Mouse (Mus musculus) yolk sac, embryonic 10.5 days (tissue): Measurements from ENCODE around the gene Hsd17b13.
"Not testable (repeated sequence)": the region's sequence is repeated elsewhere in the genome, so short reads cannot be mapped to it uniquely, and the experiment has no call there.

Experiments used
- DNase-seq: peaks from one replicate; pipeline ENCODE4 v3.0.0-alpha.2; 2017; ENCODE audit warnings: low spot score

Hsd17b13 gene

GRCm38 (mm10) chr5:103980705-103981560 lies 3.7 kb upstream of the Hsd17b13 start:
- no peak for DNase-seq

DNA sequence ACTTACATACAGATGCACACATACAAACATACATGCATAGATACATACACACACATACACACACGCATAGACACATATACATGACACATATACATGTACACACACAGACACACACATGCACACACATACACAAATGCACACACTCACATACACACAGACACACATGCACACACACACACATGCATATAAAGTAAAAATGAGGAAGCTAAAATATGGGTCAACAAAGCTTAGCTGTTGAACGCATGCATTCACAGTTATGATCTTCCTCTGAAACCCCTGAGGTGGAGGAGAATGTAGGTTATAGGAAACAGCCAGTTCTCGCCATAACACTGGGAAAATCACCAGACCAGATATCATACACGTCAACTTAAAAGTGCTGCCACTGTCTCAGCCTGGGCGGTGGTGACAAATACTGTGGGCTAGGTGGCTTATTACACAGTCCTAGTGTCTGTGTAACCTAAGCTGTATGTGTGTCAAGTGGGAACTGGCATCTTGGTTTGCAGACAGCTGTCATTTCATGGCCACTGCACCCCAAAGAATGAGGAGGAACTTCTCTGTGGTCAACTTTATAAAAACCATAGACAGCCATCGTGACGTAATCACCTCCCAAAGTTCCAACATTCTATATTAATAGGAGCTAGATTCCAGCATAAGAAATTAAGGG lies 829 bp upstream of the Hsd17b13 start:
- no peak for DNase-seq

- DNase-seq, result no peak
Observed at GRCm38 (mm10) chr5:103975736-103976135, 1.5 kb downstream of the Hsd17b13 start.

GRCm38 (mm10) chr5:103972801-103973200 lies 4.4 kb downstream of the Hsd17b13 start:
- DNase-seq, result no peak

DNA sequence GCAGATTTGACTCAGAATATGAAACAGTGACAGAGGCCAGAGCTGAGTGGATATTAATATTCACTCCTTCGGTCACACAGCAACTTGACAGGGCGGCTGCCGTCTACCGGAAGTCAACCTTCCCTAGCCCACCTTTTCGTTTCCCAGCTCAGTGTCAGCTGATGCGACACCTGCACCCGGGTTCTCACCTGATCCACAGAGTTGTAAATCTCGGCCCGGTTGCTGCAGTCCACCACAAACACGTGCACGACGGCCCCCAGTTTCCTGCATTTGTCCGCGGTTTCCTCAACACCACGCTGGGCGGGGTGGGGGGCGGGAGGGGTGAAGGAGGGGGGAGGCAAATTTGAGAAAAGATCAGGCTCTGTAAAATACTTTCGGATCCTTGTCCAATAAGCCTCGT lies 4.8 kb downstream of the Hsd17b13 start:
- no peak for DNase-seq

GRCm38 (mm10) chr5:103971051-103971450 lies 6.2 kb downstream of the Hsd17b13 start:
- DNase-seq, result no peak

- DNase-seq, result no peak
Observed at GRCm38 (mm10) chr5:103962935-103963429, 14.2 kb downstream of the Hsd17b13 start.

- DNase-seq, result no peak
Observed at GRCm38 (mm10) chr5:103954638-103955037, 22.6 kb downstream of the Hsd17b13 start.

- no peak for DNase-seq
Observed at GRCm38 (mm10) chr5:103953135-103954083, 23.8 kb downstream of the Hsd17b13 start.

DNA sequence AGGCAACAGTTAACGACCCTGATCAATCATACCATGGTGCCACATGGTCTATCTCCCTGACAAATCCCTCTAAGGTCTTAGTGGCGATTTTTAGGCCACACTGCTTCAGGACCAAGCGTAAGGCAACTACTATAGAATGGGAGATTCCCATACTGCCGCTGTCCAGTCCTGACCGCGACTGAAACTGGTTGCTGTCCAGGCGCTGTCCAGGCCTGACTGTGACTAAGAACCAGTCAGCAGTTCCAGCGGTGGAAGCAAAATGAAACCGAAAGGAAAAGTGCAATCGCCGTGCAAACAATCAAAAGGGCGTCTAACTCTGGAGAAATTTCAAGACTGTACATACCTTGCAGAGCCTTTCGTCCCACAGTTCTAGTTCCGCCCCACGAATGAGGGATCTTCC lies 27.1 kb downstream of the Hsd17b13 start:
- not testable (repeated sequence) for DNase-seq

- no peak for DNase-seq
Observed at GRCm38 (mm10) chr5:103943183-103943582, 34.0 kb downstream of the Hsd17b13 start.

- DNase-seq, result no peak
Observed at GRCm38 (mm10) chr5:103939856-103940255, 37.4 kb downstream of the Hsd17b13 start.

GRCm38 (mm10) chr5:103939350-103939652 lies 37.9 kb downstream of the Hsd17b13 start:
- DNase-seq, result no peak

- DNase-seq, result no peak
Observed at GRCm38 (mm10) chr5:103938547-103939349, 38.5 kb downstream of the Hsd17b13 start.

DNA sequence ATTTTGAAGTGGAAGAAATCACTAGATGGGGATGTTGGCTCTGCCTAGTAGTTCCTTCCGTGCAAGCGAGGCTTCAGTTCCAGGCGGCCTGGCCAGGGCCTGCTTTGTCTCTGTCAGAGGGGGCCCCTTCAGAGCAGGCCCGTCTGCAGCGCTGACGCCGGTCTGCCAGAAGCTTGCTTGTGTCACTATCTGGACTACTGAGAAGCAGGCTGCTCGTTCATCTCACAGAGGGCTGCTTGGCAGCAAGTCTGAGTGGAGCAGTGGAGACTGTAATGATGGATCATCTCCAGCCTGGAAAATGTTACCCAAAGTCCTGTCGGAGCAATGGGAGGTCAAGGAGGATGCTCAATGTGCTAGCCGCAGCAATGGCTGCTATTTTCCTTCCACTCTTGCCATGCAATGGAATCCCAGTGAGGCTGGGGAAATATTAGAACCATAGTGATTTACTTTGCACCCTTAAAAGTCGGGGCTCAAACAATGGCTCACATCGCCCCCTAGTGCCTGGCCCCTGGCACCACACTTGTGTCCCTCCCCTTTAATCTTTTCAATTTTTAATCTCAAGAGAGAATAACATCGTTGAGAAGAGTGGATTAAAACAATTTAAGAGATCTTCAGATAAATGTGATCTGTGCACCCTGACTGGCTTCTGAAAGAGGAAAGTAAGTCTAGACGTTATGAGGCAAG lies 40.2 kb downstream of the Hsd17b13 start:
- DNase-seq, result no peak

GRCm38 (mm10) chr5:103931924-103932323 lies 45.3 kb downstream of the Hsd17b13 start:
- DNase-seq, result not testable (repeated sequence)

GRCm38 (mm10) chr5:103930511-103930910 lies 46.7 kb downstream of the Hsd17b13 start:
- DNase-seq, result no peak

DNA sequence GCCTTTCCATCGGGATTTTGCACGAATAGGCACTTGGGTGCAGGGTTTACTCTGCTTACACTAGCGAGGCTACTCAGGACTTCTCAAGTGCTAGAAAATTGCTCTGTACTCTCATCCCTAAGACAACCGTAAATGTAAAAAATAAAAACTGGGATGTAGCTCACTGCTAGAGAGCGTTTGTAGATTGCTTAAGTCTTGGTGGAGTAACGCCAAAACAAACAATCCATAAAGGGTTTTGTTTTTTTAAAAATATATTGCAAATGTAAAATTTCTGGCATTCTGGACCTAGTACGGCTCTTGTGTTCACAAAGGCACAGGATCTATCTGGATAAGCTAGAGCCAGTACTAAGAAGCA lies 49.0 kb downstream of the Hsd17b13 start:
- DNase-seq, result no peak

- peak; percentile 65 for DNase-seq
Observed at GRCm38 (mm10) chr5:103927429-103928195, 49.6 kb downstream of the Hsd17b13 start.

DNA sequence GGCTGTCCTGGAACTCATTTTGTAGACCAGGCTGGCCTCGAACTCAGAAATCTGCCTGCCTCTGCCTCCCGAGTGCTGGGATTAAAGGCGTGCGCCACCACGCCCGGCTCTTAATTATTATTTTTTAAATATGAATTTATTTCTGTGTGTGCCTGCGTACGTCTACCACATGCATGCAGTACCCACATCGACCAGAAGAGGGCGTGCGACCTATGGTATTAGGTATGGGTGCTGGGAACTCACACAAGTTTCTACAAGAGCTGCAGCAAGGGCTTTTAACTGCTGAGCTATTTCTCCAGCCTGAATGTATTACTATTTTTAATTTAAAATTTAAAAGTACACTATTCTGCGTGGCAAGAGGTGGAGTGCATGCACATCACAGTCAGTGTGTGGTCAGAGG lies 50.8 kb downstream of the Hsd17b13 start:
- no peak for DNase-seq
